Mouse (Mus musculus) hindbrain, embryonic 14.5 days (tissue): Measurements from ENCODE around the gene Ino80. TPM values are rescaled to one million over a fixed set of nuclear protein-coding genes. Genes with fewer than 3 reads are reported as not detected.

ENCODE experiments used
- ATAC-seq: fragments of 200-750 bp; cut with Nextera tagmentation; 2 replicates; pipeline ENCODE4 v1.8.0; 2017; ENCODE audit warnings: moderate number of reproducible peaks, mild to moderate bottlenecking, moderate TSS enrichment, moderate library complexity; ENCODE audit not compliant: low FRiP score
- DNase-seq: peaks from one replicate; pipeline ENCODE4 v3.0.0-alpha.2; 2015; ENCODE audit warnings: low spot score
- H3K27ac ChIP-seq: fragments of 300-500 bp; sonication (generic); 2 replicates; pipeline ENCODE4 v1.5.1; 2014; ENCODE audit warnings: mild to moderate bottlenecking, moderate library complexity
- H3K27me3 ChIP-seq: fragments of 300-500 bp; sonication (generic); 2 replicates; pipeline ENCODE4 v1.6.1; 2014; ENCODE audit warnings: mild to moderate bottlenecking, low read length, mixed read lengths; ENCODE audit not compliant: control insufficient read depth, insufficient read depth
- H3K36me3 ChIP-seq: fragments of 300-500 bp; sonication (generic); replicated peaks from 2 replicates; pipeline ENCODE4 v1.6.1; 2014; ENCODE audit not compliant: control insufficient read depth, insufficient read depth
- H3K4me1 ChIP-seq: fragments of 300-500 bp; sonication (generic); replicated peaks from 2 replicates; pipeline ENCODE4 v1.6.1; 2014; ENCODE audit warnings: antibody characterized with exemption, low read length, mixed read lengths; ENCODE audit not compliant: control insufficient read depth, insufficient read depth
- H3K4me2 ChIP-seq: fragments of 300-500 bp; sonication (generic); replicated peaks from 2 replicates; pipeline ENCODE4 v1.6.1; 2014; ENCODE audit warnings: mild to moderate bottlenecking, moderate library complexity
- H3K4me3 ChIP-seq: fragments of 300-500 bp; sonication (generic); replicated peaks from 2 replicates; pipeline ENCODE4 v1.5.1; 2014; ENCODE audit warnings: mild to moderate bottlenecking, low read length
- H3K9ac ChIP-seq: fragments of 300-500 bp; sonication (generic); 2 replicates; pipeline ENCODE4 v1.6.1; 2014
- H3K9me3 ChIP-seq: fragments of 300-500 bp; sonication (generic); 2 replicates; pipeline ENCODE4 v1.6.1; 2016; ENCODE audit warnings: low read length; ENCODE audit not compliant: control insufficient read depth
- WGBS: fragments of 180-500 bp; shearing (Covaris S2); extraction: QIAGEN DNeasy Blood & Tissue Kit; methylation state at CpG from one replicate; pipeline ENCODE4 v1.1.7; 2014; 5-methylcytosine and 5-hydroxymethylcytosine counted together
- polyA plus RNA-seq: library from polyadenylated mRNA; unstranded; fragments of >200 nt; fragmentation: Nextera tagmentation; extraction: Ambion mirVana; gene quantifications from 2 replicates; pipeline ENCODE4 v1.2.1, GENCODE M21; 2014

Gene Ino80
- polyA plus RNA-seq, 1 experiment from 2014 or later = 4.8 TPM

- Histone ChIP-seq H3K9me3 (no peaks in the 10 kb centered on the region), H3K36me3 (no peaks in the 10 kb centered on the region), H3K4me2 (no peak overlapping the region), H3K27me3 (peaks cover 27% of the 10 kb centered on the region), H3K9ac (no peak overlapping the region), H3K4me3 (no peak overlapping the region), H3K4me1 (peaks cover 8% of the 10 kb centered on the region), H3K27ac (no peak overlapping the region)
- ATAC-seq (no peak), DNase-seq (no peak)
- WGBS = 76% methylated on average over 7 of the region's 7 CpGs
These were observed 142.4 kb downstream of the Ino80 start for GRCm38 (mm10) chr2:119334964-119335525.

- 64% methylated on average over 1 of the region's 1 CpGs for WGBS
- DNase-seq (no peak), ATAC-seq (no peak)
- no peak overlapping the region for H3K4me3 ChIP-seq
- H3K27ac ChIP-seq = no peak overlapping the region
- no peak overlapping the region for H3K9ac ChIP-seq
- peaks cover 37% of the 10 kb centered on the region for H3K27me3 ChIP-seq
- H3K36me3 ChIP-seq = no peaks in the 10 kb centered on the region
- no peak overlapping the region for H3K4me2 ChIP-seq
- no peaks in the 10 kb centered on the region for H3K9me3 ChIP-seq
- H3K4me1 ChIP-seq = peaks cover 8% of the 10 kb centered on the region
These were observed 143.4 kb downstream of the Ino80 start for GRCm38 (mm10) chr2:119334135-119334534.

DNA sequence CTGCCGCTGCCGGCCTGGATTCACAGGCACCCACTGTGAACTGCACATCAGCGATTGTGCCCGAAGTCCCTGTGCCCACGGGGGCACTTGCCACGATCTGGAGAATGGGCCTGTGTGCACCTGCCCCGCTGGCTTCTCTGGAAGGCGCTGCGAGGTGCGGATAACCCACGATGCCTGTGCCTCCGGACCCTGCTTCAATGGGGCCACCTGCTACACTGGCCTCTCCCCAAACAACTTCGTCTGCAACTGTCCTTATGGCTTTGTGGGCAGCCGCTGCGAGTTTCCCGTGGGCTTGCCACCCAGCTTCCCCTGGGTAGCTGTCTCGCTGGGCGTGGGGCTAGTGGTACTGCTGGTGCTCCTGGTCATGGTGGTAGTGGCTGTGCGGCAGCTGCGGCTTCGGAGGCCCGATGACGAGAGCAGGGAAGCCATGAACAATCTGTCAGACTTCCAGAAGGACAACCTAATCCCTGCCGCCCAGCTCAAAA lies 145.3 kb downstream of the Ino80 start:
- H3K4me1 ChIP-seq = peaks cover 4% of the 10 kb centered on the region
- peaks cover 56% of the 10 kb centered on the region for H3K27me3 ChIP-seq

GRCm38 (mm10) chr2:119330795-119331194 lies 146.7 kb downstream of the Ino80 start:
- no peak for DNase-seq
- Histone ChIP-seq H3K4me3 (no peak overlapping the region), H3K4me1 (peaks cover 14% of the 10 kb centered on the region), H3K9me3 (no peaks in the 10 kb centered on the region), H3K9ac (no peak overlapping the region), H3K4me2 (no peak overlapping the region), H3K36me3 (no peaks in the 10 kb centered on the region), H3K27me3 (peaks cover 70% of the 10 kb centered on the region), H3K27ac (no peak overlapping the region)
- ATAC-seq = no peak
- WGBS = 95% methylated on average over 8 of the region's 8 CpGs

More for the DNA sequence above, 145.3 kb downstream of the Ino80 start:
- ATAC-seq = no peak
- no peak overlapping the region for H3K4me3 ChIP-seq
- no peak overlapping the region for H3K9ac ChIP-seq
- H3K27ac ChIP-seq = no peak overlapping the region
- H3K4me2 ChIP-seq = no peak overlapping the region; the same call in 1 of the 2 replicates
- WGBS = 72% methylated on average over 24 of the region's 24 CpGs
- DNase-seq = no peak
- no peaks in the 10 kb centered on the region for H3K9me3 ChIP-seq
- no peaks in the 10 kb centered on the region for H3K36me3 ChIP-seq

GRCm38 (mm10) chr2:119329123-119329817 lies 148.2 kb downstream of the Ino80 start:
- no peak for ATAC-seq
- no peak overlapping the region for H3K9ac ChIP-seq
- H3K9me3 ChIP-seq = no peaks in the 10 kb centered on the region
- 53% methylated on average over 3 of the region's 3 CpGs for WGBS
- peaks cover 85% of the 10 kb centered on the region for H3K27me3 ChIP-seq
- H3K4me1 ChIP-seq = peaks cover 21% of the 10 kb centered on the region
- no peaks in the 10 kb centered on the region for H3K36me3 ChIP-seq
- no peak for DNase-seq
- peak overlapping the region; percentile 24; the same call in 1 of the 2 replicates for H3K4me2 ChIP-seq
- no peak overlapping the region for H3K4me3 ChIP-seq
- H3K27ac ChIP-seq = no peak overlapping the region

DNA sequence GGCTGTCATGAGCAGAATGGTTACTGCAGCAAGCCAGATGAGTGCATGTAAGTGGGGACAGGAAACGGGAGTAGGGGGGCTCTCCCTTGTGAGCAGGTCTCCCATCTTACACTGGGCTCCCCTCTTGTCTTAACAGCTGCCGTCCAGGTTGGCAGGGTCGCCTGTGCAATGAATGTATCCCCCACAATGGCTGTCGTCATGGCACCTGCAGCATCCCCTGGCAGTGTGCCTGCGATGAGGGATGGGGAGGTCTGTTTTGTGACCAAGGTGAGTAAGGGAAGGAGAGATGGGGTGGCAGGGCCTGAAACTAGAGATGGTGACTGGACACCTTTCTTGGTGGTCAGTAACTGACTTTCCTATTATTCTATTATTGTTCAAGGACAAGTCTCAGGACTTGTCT lies 148.9 kb downstream of the Ino80 start:
- WGBS = 32% methylated on average over 5 of the region's 5 CpGs
- Histone ChIP-seq H3K4me1 (peaks cover 29% of the 10 kb centered on the region), H3K9me3 (no peaks in the 10 kb centered on the region), H3K4me3 (peak overlapping the region; percentile 43), H3K9ac (0 out of 2 replicates have a peak overlapping the region, but pooled peaks have one; percentile 5), H3K27ac (no peak overlapping the region), H3K27me3 (peaks cover 92% of the 10 kb centered on the region), H3K4me2 (peak overlapping the region; percentile 89), H3K36me3 (no peaks in the 10 kb centered on the region)
- no peak for ATAC-seq
- DNase-seq = no peak

DNA sequence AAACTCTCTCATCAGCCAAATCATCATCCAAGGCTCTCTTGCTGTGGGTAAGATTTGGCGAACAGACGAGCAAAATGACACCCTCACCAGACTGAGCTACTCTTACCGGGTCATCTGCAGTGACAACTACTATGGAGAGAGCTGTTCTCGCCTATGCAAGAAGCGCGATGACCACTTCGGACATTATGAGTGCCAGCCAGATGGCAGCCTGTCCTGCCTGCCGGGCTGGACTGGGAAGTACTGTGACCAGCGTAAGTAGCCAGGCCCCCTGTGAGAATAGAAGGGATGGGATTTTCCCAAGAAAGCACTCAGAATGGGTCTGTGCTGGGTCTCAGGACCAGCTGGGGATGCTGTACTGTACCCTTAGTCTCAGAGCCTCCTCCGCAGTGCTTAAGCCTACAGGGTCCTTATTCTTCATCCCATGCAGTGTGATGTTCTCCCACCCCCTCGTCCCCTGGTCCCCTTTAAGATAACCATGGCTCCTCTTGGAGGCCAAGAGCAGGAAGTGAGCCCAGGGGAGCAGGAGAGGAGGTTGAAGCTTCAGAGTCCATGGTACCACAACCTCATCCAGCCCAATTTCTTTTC lies 149.5 kb downstream of the Ino80 start:
- Histone ChIP-seq H3K4me1 (peaks cover 29% of the 10 kb centered on the region), H3K4me2 (peak overlapping the region; percentile 89), H3K27me3 (peaks cover 98% of the 10 kb centered on the region), H3K4me3 (peak overlapping the region; percentile 43), H3K9ac (peak overlapping the region; percentile 5; the same call in 1 of the 2 replicates), H3K9me3 (no peaks in the 10 kb centered on the region), H3K27ac (no peak overlapping the region), H3K36me3 (no peaks in the 10 kb centered on the region)
- DNase-seq (no peak), ATAC-seq (no peak)
- 16% methylated on average over 11 of the region's 11 CpGs for WGBS

DNA sequence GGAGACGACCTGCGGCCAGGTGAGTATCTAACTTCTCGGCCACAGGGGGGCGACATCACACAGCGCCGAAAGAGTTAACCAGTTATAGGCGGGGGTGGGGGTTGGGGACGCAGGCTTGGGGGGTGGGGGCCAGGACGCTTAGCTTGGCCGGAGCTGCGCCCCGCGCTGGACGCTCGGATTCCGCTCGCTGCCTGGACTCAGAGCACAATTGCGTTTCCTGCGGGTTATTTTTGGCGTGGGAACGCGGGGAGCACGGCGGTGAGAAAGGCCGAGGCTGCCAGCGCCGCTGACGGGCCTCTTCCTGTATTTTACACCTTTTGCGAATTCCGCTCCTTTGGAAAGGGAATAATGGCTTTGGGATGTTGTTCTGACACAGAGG lies 150.4 kb downstream of the Ino80 start:
- H3K27me3 ChIP-seq = peaks cover 100% of the 10 kb centered on the region
- WGBS = under 1% methylated on average over 30 of the region's 30 CpGs

More for the DNA sequence above, 150.4 kb downstream of the Ino80 start:
- H3K4me2 ChIP-seq = peak overlapping the region; percentile 89
- no peak overlapping the region for H3K27ac ChIP-seq
- peak; percentile 60 for DNase-seq
- peak overlapping the region; percentile 58 for H3K9ac ChIP-seq
- no peak for ATAC-seq
- H3K4me1 ChIP-seq = peaks cover 38% of the 10 kb centered on the region
- H3K4me3 ChIP-seq = peak overlapping the region; percentile 43
- H3K36me3 ChIP-seq = no peaks in the 10 kb centered on the region
- no peaks in the 10 kb centered on the region for H3K9me3 ChIP-seq
